Mouse (Mus musculus) heart, adult 2 months (tissue): ENCODE data around the gene Apol7b. TPM values are rescaled to one million over a fixed set of nuclear protein-coding genes. Genes with fewer than 3 reads are reported as not detected.
A peak's percentile ranks its signal among the peaks of the same experiment; 100 is the strongest.
"Not testable (repeated sequence)": the region's sequence is repeated elsewhere in the genome, so short reads cannot be mapped to it uniquely, and the experiment has no call there.

Experiments
- DNase-seq, 2 experiments: peaks; one replicate each; pipeline ENCODE4 v3.0.0; 2021
- H3K27ac ChIP-seq: fragments of 200-600 bp; 2 replicates; pipeline ENCODE4 v1.8.1; 2022
- H3K27me3 ChIP-seq: fragments of 200-500 bp; 2 replicates; pipeline ENCODE4 v1.6.1; 2012; ENCODE audit warnings: mild to moderate bottlenecking, low read length, inconsistent platforms, mixed read lengths; ENCODE audit not compliant: control insufficient read depth, insufficient read depth
- H3K36me3 ChIP-seq: fragments of 200-500 bp; 2 replicates; pipeline ENCODE4 v1.6.1; 2012; ENCODE audit warnings: low read length, inconsistent platforms; ENCODE audit not compliant: control insufficient read depth, insufficient read depth
- H3K4me1 ChIP-seq: fragments of 200-500 bp; 2 replicates; pipeline ENCODE4 v1.6.1; 2011; ENCODE audit warnings: low read length; ENCODE audit not compliant: control insufficient read depth, insufficient read depth
- H3K4me3 ChIP-seq: fragments of 200-600 bp; 2 replicates; pipeline ENCODE4 v1.8.1; 2022
- H3K79me2 ChIP-seq: fragments of 200-500 bp; replicated peaks from 2 replicates; pipeline ENCODE4 v1.6.1; 2012; ENCODE audit warnings: mild to moderate bottlenecking, inconsistent platforms, low read length, moderate library complexity, mixed read lengths; ENCODE audit not compliant: control insufficient read depth, insufficient read depth
- H3K9ac ChIP-seq: fragments of 200-500 bp; 2 replicates; pipeline ENCODE4 v1.6.1; 2012; ENCODE audit warnings: low read depth, mild to moderate bottlenecking, control low read depth, inconsistent platforms, low read length, mixed read lengths
- CTCF ChIP-seq: fragments of 200-600 bp; IDR thresholded peaks from 2 replicates; pipeline ENCODE4 v1.8.1; 2022; ENCODE audit warnings: antibody characterized with exemption, mild to moderate bottlenecking, moderate library complexity
- WGBS: fragments of 180-500 bp; shearing (Covaris S2); methylation state at CpG from one replicate; pipeline ENCODE4 v1.1.7; 2018; 5-methylcytosine and 5-hydroxymethylcytosine counted together
- intact Hi-C: fragments of 180-260 bp; cut with DNase I; formaldehyde crosslinking; loops from one replicate; pipeline ENCODE4 v1.15.1; 2025
- polyA plus RNA-seq: library from polyadenylated mRNA; depleted of rRNA; stranded (reverse); fragments of >200 nt; gene quantifications from 2 replicates; pipeline ENCODE4 v1.2.3, GENCODE M21; 2012
- total RNA-seq, 2 experiments: library from RNA; stranded (reverse); gene quantifications; 2 replicates each; pipeline ENCODE4 v1.2.3; 2021

Apol7b gene
- total and polyA plus RNA-seq, 3 experiments = 0.10 to 0.43 (median 0.21) TPM

DNA sequence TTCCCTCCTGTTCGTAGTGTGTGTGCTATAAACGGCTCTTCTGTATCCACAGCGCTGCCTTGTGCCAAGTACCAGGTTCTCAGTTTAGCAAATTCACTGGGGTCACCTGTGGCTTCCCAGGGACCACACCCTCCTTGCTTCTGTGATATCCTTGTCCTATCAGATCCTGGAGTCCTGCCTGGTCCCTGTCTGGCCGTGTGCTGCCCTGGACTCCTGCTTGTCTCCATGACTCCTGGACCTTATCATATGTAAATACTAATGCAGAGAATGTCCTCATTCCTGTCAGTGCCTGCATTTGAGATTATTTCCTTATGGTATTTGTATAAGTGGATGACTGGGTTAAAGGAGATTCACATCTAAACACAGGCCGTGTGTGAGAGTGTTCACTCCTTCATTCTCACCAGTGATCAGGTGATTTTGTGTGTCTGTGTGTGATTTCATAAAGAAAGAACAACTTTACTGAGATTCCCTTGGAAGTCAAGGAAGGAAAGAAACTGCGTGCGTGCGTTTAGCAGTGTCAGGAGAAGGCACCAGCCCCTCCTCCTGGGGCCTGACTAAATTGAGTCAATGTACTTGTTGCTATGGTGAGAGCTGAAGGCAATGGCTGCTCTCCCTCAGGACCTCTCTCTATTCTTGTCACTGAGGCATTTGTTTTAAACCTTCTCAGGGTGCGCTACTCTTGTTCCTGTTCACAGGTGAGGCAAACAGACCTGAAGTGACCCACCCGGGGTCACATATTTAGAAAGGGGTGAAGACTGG lies 18.4 kb downstream of the Apol7b start:
- DNase-seq, H3K4me3 ChIP-seq, H3K27ac ChIP-seq, H3K79me2 ChIP-seq, H3K27me3 ChIP-seq, H3K4me1 ChIP-seq, intact Hi-C loops, H3K9ac ChIP-seq, H3K36me3 ChIP-seq: not testable (repeated sequence)
- WGBS = 31% methylated on average over 9 of the region's 10 CpGs

DNA sequence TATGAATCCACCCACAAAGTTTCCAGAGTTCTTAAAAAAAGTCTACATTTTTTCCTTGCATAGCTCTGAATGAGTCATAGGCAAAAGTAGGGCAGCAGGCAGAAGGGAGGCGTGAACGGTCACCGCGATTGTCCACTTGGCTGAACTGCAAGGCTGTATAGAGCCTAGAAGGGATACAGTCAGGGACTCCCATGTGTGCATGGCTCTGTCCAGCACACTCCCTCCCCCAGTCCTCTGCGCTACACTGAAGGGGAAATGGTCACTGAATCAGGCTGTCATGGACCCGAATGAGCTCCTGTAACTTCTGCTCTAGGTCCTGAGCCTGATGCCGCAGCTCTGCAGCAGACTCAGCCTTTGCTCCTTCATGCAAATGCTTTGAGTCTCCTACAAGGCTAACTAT lies 24.4 kb downstream of the Apol7b start:
- H3K27ac ChIP-seq, H3K9ac ChIP-seq, DNase-seq, H3K79me2 ChIP-seq, intact Hi-C loops, H3K36me3 ChIP-seq, H3K27me3 ChIP-seq, H3K4me3 ChIP-seq, H3K4me1 ChIP-seq: not testable (repeated sequence)
- WGBS = 23% methylated on average over 5 of the region's 7 CpGs

DNA sequence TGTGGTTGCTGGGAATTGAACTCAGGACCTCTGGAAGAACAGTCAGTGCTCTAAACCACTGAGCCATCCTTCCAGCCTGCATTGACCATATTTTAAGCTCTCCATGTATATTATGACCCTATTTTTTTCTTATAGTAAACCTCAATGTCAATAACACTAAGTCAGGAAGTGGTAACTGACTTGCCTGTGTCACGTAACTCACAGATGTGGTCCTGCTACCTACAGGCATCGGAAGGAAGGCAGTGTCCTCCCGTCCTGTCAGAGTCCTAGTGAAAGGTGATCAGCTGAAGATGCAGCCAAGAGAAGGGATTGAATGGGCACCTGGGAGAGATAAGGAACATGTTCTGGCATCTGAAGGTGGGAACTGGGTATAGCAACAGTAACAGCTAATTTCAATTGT lies 27.6 kb downstream of the Apol7b start:
- H3K27ac ChIP-seq, H3K4me1 ChIP-seq, H3K79me2 ChIP-seq, H3K9ac ChIP-seq, H3K4me3 ChIP-seq, DNase-seq, H3K36me3 ChIP-seq, intact Hi-C loops, H3K27me3 ChIP-seq: not testable (repeated sequence)
- WGBS = no CpG with 5 or more reads among the region's 3 CpGs

DNA sequence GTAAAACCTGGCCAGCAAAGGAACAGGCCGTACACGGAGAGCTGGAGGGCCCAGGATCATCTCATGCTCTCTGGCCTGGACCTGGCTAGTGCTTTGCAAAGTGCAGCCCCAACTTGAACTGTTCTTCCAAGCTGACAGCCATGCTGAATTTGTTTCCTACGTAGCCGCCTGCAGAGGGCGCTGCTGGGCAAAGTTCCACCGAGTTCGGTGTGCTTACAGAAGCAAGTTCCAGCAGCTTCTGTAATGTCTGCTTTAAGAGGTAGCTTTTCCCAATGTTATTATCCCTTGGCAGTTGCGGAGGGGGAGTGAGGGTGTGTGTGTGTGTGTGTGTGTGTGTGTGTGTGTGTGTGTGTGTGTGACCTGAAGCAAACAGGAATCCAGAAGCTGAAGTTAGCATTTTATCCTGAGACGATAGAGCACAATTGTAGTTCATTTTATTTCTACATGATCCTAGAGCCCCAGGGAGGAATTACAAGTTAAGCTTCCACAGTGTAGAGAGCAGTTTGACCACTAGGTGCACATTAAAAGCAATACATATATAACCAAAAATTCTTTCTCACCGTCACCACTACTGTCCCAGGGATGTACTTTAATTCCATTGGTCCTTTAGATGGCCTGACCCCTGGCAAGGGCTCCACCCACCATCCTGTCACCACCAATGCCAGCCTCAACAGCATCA lies 30.5 kb downstream of the Apol7b start:
- intact Hi-C loops = not testable (repeated sequence)

DNA sequence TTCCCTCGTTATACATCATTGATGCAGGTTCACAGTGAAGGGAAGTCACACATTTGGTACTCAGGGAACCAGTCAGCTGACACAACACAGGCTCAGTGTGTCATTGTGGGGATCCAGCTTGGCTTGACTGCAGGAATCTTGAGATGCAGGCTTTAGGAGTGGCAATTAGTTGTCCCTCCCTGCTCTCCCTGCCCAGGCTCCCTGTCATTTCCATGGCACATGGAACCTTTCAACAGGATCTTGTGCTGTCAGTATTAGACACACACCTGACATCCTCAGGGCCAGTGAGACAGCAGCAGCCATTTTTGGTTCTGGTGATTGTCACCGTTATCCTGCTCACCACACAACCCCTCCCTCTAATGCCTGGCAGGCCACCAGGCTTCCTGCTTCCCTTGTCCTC lies 31.6 kb downstream of the Apol7b start:
- H3K9ac ChIP-seq, H3K4me1 ChIP-seq, H3K4me3 ChIP-seq, DNase-seq, intact Hi-C loops, H3K27ac ChIP-seq, H3K27me3 ChIP-seq, H3K79me2 ChIP-seq, H3K36me3 ChIP-seq: not testable (repeated sequence)
- 58% methylated on average over 2 of the region's 2 CpGs for WGBS

More for the DNA sequence above, 30.5 kb downstream of the Apol7b start:
- not testable (repeated sequence) for H3K4me1 ChIP-seq, H3K9ac ChIP-seq, H3K36me3 ChIP-seq, H3K27me3 ChIP-seq, H3K79me2 ChIP-seq, H3K4me3 ChIP-seq, DNase-seq, H3K27ac ChIP-seq
- WGBS = 14% methylated on average over 5 of the region's 10 CpGs

DNA sequence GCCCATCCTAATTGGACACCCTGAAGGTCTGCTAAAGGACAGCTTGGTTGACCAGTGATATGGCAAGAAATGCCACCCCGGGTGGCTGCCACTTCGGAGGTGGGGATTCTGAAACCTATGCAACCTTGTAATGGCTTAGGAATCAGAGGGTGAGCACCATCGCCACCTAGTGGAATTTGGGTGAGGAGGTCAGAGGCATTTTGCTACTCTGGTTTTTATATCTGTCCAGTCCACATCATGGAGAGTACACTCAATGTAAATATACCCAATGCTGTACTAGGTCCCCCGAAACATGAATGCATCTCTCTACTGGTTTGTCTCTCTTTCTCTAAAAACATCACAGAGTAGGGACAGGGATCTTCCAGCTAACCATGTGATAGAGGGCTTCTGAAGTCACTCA lies 34.6 kb downstream of the Apol7b start:
- H3K27ac ChIP-seq, DNase-seq, H3K9ac ChIP-seq, H3K36me3 ChIP-seq, H3K27me3 ChIP-seq, H3K4me1 ChIP-seq, intact Hi-C loops, H3K4me3 ChIP-seq, H3K79me2 ChIP-seq: not testable (repeated sequence)
- TF ChIP-seq CTCF = peak; percentile 58
- WGBS = 22% methylated on average over 4 of the region's 4 CpGs

DNA sequence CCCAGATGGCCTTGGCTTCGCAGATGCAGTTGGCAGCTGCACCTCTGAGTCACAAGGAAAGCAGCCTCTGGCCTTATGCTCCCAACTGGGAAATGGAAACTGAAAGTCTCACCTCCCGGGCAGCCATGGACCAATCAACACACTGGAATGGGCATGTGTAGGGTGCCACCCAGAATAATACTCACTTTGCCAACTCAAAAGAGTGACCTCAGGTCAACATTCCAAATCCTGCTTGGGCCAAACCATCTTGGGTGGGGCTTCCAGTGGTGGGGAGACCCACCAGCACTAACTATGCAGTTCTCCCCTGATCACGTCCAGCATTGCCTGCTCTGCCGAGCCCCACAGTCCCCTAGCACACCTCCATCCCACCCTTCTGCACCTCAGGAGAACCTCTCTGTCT lies 36.3 kb downstream of the Apol7b start, which contains the start of gene Apol9a:
TSS of gene Apol9a (minus strand) at position 101 of the 400 bp plus-strand sequence.
- H3K79me2 ChIP-seq, H3K4me1 ChIP-seq, H3K36me3 ChIP-seq, H3K9ac ChIP-seq, H3K27ac ChIP-seq, intact Hi-C loops, H3K27me3 ChIP-seq, DNase-seq, H3K4me3 ChIP-seq: not testable (repeated sequence)
- 50% methylated on average over 1 of the region's 4 CpGs for WGBS

DNA sequence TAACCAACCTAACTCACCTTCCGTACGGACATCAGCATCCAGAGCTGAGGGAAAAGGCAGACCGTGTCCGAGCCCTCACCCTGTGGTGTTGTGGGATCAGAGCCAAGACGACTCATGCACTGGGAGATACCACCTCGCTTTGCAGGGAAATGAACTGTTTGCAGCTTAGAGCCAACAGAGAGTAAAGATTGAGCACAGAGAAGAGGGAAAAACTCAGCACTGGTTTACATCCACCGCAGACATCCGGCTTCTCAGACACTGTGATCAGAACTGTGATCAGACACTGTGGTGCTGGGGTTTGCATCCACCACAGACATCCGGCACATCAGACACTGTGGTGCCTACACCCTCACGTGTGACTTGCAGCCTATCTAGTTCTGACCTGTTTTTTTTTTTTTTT lies 40.9 kb downstream of the Apol7b start:
- not testable (repeated sequence) for H3K4me3 ChIP-seq, H3K36me3 ChIP-seq, H3K27me3 ChIP-seq, H3K27ac ChIP-seq, H3K79me2 ChIP-seq, H3K4me1 ChIP-seq, H3K9ac ChIP-seq, DNase-seq
- intact Hi-C loops = loop anchor here (5.0 kb wide), 1 partner anchor 326 kb away; no protein-coding TSS in a partner anchor
- 22% methylated on average over 10 of the region's 10 CpGs for WGBS
